Mouse (Mus musculus): ENCODE data around the gene Dmxl2.

Dmxl2 gene

GRCm38 (mm10) chr9:54316363-54316762 is 185.1 kb downstream of the Dmxl2 start:
- no peak for DNase-seq (ENCODE audit: low spot score in 2 of 2)

Data from cerebellum, postnatal 4 days (tissue).